Mouse (Mus musculus) layer of hippocampus, postnatal 36 days (tissue): ENCODE results near the gene Stx19. TPM values are rescaled to one million over a fixed set of nuclear protein-coding genes. Genes with fewer than 3 reads are reported as not detected.
A peak's percentile ranks its signal among the peaks of the same experiment; 100 is the strongest.

Source experiments
- DNase-seq, 2 experiments: peaks; one replicate each; pipeline ENCODE4 v3.0.0; 2022
- microRNA-seq, 2 experiments: library from miRNA; unstranded; fragments of <30 nt; microRNA quantifications; one replicate each; pipeline ENCODE4 v1.2.0; 2021
- total RNA-seq, 2 experiments: library from RNA; stranded (reverse); gene quantifications; 2 replicates each; pipeline ENCODE4 v1.2.3; 2021

The Stx19 gene
- total RNA-seq, 2 experiments from 2014 or later: not detected

DNA sequence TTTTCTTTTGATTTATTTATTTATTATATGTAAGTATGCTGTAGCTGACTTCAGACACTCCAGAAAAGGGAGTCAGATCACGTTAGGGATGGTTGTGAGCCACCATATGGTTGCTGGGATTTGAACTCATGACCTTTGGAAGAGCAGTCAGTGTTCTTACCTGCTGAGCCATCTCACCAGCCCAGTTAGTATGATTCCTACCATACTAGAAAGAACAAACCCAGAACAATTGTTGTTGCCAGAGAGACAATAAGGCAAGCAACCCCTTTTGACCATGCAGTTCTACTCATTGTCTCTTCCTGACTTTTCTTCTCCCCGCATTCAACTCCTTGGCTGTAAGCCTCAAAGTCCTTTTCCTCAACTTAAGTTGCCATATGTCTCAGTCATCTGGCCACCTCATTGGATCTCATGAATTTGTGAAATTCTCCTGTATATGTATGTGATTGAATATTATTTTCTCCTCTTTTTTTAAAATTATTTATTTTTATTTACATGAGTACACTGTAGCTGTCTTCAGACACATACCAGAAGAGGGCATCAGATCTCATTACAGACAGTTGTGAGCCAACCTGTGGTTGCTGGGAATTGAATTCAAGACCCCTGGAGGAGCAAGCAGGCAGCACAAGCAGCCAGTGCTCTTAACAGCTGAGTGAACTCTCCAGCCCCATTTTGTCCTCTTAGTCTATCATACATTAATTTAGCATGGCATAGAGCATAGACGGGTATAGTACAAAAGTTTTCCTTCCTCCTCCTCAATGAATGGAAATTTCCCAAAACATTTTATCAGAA is 38.2 kb downstream of the Stx19 start:
- no peak for DNase-seq

DNA sequence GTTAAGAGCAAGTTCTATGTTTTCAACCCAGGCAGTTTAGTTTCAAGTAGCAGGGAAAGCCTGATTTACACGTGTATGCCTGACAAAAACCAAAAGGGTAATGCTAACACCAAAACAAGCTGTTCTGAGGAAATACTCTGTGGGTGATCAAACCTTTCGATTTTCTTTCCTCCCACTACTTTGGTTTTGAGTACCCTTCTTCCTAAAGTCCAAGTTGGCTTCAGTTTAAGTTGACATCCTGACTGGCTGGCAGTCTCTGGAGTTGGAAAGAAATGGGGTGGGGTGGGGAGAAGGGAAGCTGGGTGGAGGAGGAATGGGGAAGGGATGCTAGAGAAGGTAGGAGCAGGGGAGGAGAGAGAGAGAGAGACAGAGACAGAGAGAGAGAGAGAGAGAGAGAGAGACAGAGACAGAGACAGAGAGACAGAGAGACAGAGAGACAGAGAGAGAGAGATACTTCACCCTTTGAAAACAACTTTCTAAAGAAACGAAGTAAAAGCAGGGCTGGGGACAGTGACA is 39.2 kb downstream of the Stx19 start:
- no peak for DNase-seq

DNA sequence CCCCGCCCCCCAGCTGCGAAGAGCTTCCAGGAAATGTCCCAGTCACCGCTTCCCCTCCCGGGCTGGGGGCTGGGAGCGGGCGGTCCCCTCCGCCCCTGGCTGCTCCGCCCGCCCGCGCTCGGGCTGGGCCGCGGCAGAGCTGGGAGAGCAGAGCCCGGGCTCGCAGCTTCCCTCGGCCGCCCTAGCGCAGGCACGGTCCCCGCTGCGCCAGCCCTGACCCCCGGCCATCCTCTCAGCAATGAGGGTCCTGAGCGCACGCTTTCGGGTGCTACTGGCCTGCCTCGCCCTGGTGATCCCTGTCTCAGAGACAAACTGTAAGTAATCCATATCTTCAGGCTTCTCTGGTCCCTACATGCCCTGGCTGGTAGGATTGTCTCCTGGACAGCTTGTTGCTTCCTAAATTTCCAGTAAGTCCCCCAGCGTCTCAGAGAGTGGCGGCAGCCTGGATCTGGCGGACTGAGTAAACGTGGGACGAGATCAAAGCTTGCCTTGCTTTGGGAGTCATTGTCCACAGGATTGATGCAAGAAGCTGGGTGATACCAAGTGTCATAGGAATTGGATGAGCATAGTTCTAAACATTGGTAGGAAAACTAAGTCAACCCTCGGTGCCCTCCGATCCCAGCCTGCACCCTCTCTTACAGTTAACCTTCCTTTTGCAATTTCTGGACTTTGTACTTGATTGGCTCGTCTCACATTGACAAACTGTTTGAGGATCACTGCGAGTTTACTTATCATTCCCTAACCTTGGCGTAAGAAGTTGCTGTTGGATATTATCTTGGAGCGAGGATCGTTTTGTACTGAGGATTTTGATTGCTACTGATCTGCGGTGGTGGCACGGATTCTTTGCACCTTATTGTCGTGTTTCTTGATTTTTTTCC is 40.0 kb downstream of the Stx19 start, which contains the start of gene Pros1:
Gene Pros1 (plus strand): TSS at position 117 of the 878 bp plus-strand sequence.
- DNase-seq: peak; percentile 31 to 46

DNA sequence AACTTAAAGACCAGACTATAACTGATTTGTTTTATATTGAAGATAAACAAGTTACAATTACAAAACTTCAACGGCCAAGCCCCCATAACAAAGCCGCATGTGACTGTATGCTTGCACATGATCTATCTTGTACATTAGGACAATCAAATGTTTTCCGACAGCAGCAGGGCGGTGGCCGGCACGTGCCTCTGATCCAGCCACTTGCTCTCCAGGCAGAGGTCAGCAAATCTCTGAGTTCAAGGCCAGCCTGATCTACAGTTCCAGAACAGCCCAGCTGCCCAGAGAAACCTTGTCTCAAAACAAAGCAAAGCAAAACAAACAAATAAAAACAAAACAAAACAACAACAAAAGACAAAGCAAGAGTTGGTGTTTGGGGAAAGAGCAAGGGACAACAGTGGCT is 40.9 kb downstream of the Stx19 start:
- no peak for DNase-seq

DNA sequence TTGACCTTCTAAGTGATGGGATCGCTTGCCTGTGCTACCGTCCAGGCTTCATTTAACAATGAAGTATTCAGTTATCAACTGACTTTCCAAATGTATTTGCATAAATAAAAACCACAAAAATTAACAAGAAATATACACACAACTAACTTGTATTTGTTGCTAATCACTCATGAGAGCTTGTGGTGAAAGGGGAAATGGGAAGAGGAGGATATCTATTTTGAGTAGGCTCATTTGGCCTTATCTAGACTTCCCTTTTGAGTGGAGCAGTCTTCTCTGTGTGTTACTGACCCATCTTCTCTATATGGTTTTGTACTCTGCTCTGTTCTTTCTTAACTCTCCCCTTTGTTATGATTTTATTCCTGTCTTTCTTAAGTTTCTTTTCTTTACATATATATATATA is 41.8 kb downstream of the Stx19 start:
- no peak for DNase-seq

DNA sequence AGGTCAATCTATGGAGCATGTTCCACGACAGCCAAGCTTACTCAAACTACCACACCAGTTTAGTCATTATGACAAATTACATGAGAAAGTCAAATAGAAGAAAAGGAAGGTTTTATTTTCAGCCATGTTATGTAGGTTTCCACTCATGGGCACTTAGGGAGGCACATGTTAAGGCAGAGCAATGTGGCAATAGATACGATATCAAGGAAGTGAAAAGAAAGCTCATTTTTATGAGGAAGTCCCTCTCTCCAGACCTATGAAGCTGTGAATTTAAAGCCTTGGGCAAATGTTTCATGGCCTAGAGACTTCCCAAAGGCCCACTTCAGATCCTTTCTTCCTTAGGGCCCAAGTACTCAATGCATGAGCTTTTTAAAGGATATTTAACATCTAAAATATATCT is 43.0 kb downstream of the Stx19 start:
- no peak for DNase-seq

DNA sequence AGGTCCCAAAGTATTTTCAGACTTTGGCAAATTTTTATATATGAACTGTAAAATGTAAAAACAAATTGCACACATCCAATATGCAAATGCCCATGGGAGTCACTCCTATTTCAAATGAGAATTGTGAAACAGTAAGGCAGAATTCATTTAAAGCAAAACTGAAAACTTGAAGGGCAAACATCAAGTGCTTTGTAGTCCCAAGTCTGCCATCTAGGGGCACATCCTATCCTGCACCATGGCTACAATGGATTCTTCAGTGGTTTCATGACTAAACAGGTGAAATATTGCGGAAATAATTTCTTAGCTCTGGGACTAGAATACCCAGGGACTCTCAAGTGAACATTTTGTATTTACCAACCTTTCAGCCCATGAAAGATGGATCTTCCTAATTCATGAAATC is 43.5 kb downstream of the Stx19 start:
- no peak for DNase-seq

DNA sequence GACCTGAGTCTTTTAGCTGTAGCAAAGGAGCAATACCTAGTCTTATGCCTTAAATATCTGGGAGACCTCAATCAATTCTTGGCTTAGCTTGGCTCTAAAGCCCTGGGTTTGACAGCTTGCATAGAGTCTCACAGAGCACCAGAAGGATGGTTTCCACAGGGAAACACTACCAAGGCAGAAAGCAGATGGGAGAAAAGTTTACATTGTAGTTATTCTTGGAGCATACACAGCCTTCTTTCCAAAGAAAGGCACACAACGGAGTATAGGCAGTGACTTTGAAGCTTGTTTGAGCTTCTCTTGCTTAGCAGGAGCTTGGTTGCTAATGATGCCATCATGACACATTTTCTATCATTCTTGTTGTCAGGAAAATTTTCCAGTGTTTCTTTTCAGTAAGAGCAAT is 45.7 kb downstream of the Stx19 start:
- no peak for DNase-seq

DNA sequence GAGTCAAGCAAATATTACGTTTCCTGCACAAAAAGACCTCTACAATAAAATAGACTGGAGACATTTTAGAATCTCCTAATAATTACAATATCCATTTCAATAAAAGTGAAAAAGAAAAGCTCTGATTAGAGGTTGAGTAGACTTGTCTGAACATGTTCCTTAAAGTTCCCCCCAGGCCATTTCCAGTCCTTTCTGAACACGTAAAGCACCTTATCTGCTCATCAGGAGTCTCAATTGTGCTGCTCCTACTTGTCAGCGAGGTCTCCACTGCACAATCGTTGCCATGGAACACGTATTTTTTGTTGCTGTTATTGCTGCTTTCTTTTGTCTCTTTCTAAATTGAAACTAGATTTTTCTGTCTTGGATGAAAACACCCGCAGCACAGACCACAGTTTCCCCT is 47.0 kb downstream of the Stx19 start:
- no peak for DNase-seq

DNA sequence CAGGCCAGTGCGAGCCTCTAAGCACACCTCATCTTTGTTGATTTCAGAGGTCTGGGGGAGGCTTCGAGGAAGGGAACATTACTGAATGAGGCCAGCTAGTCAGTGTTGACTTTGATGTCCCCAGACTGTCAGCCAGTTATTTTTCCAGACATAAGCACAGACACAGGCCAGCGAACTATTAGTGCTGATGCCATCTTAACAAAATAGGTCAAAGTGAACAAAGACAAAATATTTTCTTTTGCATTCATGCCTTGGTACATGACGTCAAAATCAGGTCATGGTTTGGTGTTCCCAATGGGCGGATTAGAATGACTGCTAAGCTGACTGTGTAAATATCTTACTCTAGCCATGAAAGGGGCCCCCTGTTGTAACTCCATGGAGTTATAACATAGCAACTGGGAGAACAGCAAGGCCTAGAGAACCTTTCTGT is 58.2 kb downstream of the Stx19 start:
- no peak for DNase-seq

DNA sequence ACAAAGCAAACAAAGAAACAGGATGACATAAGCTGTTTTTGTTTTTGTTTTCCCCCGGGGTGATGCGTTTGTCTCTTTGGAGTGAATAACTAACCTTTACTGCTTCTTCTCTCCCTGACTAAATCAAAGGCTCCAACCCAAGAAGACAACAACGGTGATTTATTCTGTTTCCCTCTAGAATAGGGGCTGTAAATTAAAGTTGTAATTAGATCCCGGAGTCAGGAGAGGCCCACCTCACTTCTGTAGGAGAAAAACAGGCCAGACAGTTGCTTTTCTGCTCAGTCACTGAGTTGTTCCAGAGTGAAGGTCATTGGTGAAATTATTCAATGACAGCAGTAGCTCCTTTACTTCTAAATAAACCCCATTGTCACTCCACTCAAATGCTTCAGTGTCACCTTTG is 58.7 kb downstream of the Stx19 start:
- no peak for DNase-seq

Small RNAs within 50 kb of the gene (microRNA-seq; reads per million reads assigned to microRNA genes)
- 0 reads per million in 2 experiments for gene Gm25986

Other genes starting within 250 kb of the Stx19 start
- 10 to 100 TPM; 10.2 to 12.2 TPM for gene Nsun3, start 27.9 kb upstream of the Stx19 start, total RNA-seq
- 10 to 100 TPM in 1 of 2 experiments, 1 to 10 TPM in 1; 9.0 to 13.4 TPM for gene Arl13b, start 32.4 kb downstream of the Stx19 start, total RNA-seq
- gene Pros1, start 39.6 kb downstream of the Stx19 start, total RNA-seq: 1 to 10 TPM; 9.1 to 9.6 TPM